ENCODE assay signal across 12 mouse cellular contexts in genomic region chr12:99378284-99378683, GRCm38 (mm10).
DNase-seq lines count a peak whose midpoint lies in the region; ATAC-seq lines count a peak whose summit lies in the region.
"Had no signal": no experiment of that assay in that cellular context is flagged by ENCODE, and none has a peak within 500 bp of the region (broad histone marks: within the 10 kb centered on the region; RNA-seq: fewer than 3 reads in every experiment).

No protein-coding gene starts in this region.

- peaks cover 62% of the 10 kb centered on the region for H3K4me1 ChIP-seq in hindbrain, embryonic 13.5 days (replicated peaks)
- H3K4me1 ChIP-seq in hindbrain, embryonic 10.5 days (replicated peaks): peaks cover 55% of the 10 kb centered on the region

- H3K9ac ChIP-seq in hindbrain, embryonic 13.5 days: no peak overlapping the region
- H3K9ac ChIP-seq: limb, embryonic 12.5 days had no signal

- DNase-seq in frontal cortex, postnatal 10 days (ENCODE audit: low spot score in 2 of 2): no peak
- no peak for DNase-seq in hindbrain, embryonic 10.5 days (ENCODE audit: low spot score)
- DNase-seq in urinary bladder, postnatal 14 days (ENCODE audit: low spot score): peak; percentile 23
- DNase-seq in urinary bladder, postnatal 25 days (ENCODE audit: low spot score): no peak
- peak; percentile 55 for DNase-seq in telencephalon, adult 2 months (ENCODE audit: low read depth, low spot score)
- no peak for DNase-seq in cerebellum, adult 9-10 months
- DNase-seq: adrenal gland, postnatal 14 days; cerebellum, adult 8-10 months had no signal

- WGBS in hindbrain, embryonic 13.5 days: 69% methylated on average over 8 of the region's 8 CpGs
- WGBS in hindbrain, embryonic 10.5 days: 74% methylated on average over 8 of the region's 8 CpGs

- no peak overlapping the region for H3K4me3 ChIP-seq in hindbrain, embryonic 13.5 days
- H3K4me3 ChIP-seq in hindbrain, embryonic 10.5 days: no peak overlapping the region
- H3K4me3 ChIP-seq: limb, embryonic 12.5 days had no signal

- H3K27me3 ChIP-seq in hindbrain, embryonic 13.5 days: no peaks in the 10 kb centered on the region
- H3K27me3 ChIP-seq in hindbrain, embryonic 10.5 days (ENCODE audit: insufficient read depth, poor library complexity, severe bottlenecking): no peaks in the 10 kb centered on the region
- H3K27me3 ChIP-seq: limb, embryonic 12.5 days had no signal

- peaks cover 25% of the 10 kb centered on the region for H3K36me3 ChIP-seq in hindbrain, embryonic 13.5 days
- peaks cover 60% of the 10 kb centered on the region for H3K36me3 ChIP-seq in hindbrain, embryonic 10.5 days

- ATAC-seq in frontal cortex, adult (ENCODE audit: low TSS enrichment): peak; percentile 41
- no peak for ATAC-seq in hindbrain, embryonic 13.5 days (ENCODE audit: low FRiP score)
- ATAC-seq: intestine, embryonic 16.5 days had no signal

- H3K27ac ChIP-seq in hindbrain, embryonic 13.5 days: peak overlapping the region; percentile 25; the same call in 1 of the 2 replicates
- H3K27ac ChIP-seq in hindbrain, embryonic 10.5 days: no peak overlapping the region
- H3K27ac ChIP-seq: limb, embryonic 12.5 days had no signal

- no peak overlapping the region for H3K4me2 ChIP-seq in hindbrain, embryonic 13.5 days
- H3K4me2 ChIP-seq: limb, embryonic 12.5 days had no signal

- H3K9me3 ChIP-seq in hindbrain, embryonic 13.5 days: no peaks in the 10 kb centered on the region
- peaks cover 10% of the 10 kb centered on the region; the same call in 1 of the 2 replicates for H3K9me3 ChIP-seq in hindbrain, embryonic 10.5 days

Comparison
In these comparisons a context has a peak if more than half of its experiments do, and no peak if none do; other contexts are left out.
1. DNase-seq: peak in urinary bladder, postnatal 14 days (single experiment) and telencephalon, adult 2 months (single experiment); none in frontal cortex, postnatal 10 days (0 of 2), hindbrain, embryonic 10.5 days (single experiment), urinary bladder, postnatal 25 days (single experiment) and cerebellum, adult 9-10 months (single experiment).